Mouse (Mus musculus) bone marrow macrophage, adult 2 months (primary cell): Measurements from ENCODE around the gene Tyrp1.

Source experiments
- CTCF ChIP-seq: IDR thresholded peaks from 2 replicates; pipeline ENCODE4 v1.5.1; 2012; ENCODE audit warnings: low read depth, mild to moderate bottlenecking, low read length, moderate library complexity
- POLR2A ChIP-seq: IDR thresholded peaks from 2 replicates; pipeline ENCODE4 v1.6.1; 2012; ENCODE audit warnings: mild to moderate bottlenecking, low read depth, low read length, borderline replicate concordance

DNA sequence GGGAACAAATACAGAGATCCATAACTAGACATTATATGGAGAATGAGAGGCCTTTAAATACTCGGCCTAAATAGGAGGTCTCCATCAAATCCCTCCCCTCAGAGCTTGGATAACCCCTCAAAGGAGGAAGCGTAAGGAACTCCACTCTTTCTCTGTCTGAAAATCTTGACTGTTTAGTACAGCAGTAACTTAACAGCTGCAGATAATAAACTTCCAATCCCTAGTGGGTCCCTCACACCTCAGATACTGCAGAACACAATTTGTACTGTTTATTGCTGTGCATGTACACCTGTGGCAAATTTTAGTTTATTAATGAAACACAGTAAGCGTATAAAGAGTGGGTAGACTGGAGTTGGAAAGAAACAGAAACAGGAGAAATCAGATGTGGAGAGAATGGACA lies 12.0 kb upstream of the Tyrp1 start:
- TF ChIP-seq CTCF (no peak), POLR2A (no peak)
